Mouse (Mus musculus): ENCODE results near the gene Usb1.
A peak's percentile ranks its signal among the peaks of the same experiment; 100 is the strongest.

Gene Usb1

DNA sequence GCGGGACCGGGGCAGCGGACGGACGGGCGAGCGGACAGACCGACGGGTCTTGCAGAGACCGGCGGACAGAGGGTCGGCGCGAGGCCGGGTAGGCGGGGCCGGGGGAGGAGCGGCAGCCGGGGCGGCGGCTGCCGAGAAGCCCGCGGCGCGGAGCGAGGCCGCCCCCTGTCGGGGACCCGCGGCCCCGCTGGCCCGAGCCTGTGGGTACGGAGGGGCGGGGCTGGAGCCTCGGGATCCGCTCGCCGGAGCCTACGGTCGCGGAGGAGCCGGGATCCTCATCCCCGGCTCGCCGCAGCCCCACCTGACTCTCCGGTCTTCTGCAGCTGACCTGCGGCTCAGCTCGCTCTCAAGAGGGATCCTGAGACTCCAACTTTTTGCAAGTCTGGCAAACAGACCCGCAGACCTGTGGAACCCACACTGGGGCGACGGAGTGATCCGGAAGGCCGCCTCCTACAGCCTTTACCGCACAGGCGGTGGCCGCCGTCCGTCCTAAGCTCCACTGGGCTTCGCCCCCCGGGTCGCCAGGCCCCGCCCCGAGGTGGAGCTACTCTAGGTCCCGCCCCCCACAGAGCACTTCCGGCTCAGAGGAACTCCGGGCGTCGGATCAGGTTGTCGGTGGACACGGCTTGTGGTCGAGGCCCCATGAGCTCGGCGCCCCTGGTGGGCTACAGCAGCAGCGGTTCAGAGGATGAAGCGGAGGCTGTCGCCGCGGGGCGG is at the start of gene Usb1, which contains the start of gene Zfp319:
Gene Usb1, plus strand, starts transcription at position 565 of the 717 bp plus-strand sequence.
Gene Zfp319, minus strand, starts transcription at position 231 of the 717 bp plus-strand sequence.
- DNase-seq (ENCODE audit: low read depth, low spot score), result peak; percentile 94

DNA sequence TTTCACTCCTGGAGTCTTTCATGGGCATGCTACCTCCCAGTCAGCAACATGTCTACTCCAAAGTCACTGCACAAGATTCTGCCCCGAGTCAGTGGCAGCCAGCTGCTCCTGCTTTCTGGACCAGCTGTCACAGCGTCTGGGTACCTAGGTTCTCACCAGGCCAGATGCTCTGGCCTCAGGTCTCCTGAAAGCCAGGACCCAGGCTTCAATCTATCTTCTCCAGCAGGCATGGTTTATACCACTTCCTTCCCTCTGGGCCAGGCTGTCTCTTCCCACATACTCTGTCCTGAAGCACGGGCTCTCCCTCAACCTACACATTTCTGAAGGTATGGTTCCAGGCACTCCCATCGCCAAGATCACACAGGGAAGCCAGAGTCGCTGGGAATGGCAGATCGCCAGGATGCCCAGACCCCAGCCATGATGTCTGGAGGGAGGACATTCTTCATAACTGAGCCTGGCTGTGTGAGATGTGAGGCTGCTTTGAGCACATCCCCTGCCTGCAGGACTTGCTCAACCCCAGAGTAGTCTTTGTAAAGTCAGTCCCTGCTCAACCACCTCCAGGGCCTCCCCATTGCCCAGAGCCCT is 42.9 kb upstream of the Usb1 start:
- no peak for DNase-seq (ENCODE audit: low read depth, low spot score)

DNA sequence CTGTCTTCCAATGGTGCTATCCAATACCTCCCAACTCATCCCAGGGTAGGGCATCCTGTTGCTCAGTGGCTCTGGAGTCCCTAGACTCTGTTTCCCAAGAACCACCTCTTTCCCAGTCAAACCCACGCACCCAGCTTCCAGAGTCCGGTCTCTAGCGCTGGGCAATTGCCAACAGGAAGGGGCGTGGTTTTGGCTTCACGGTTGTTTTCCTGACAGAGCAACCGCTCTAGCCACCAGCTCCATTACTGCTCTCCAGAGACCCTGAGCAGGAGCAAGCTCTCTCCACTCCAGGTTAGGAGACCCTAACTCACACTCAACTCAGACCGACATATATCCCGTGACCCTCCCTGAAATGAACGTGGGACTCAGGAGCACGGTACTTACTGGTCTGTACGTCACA is 38.9 kb upstream of the Usb1 start:
- DNase-seq (ENCODE audit: low read depth, low spot score), result no peak

DNA sequence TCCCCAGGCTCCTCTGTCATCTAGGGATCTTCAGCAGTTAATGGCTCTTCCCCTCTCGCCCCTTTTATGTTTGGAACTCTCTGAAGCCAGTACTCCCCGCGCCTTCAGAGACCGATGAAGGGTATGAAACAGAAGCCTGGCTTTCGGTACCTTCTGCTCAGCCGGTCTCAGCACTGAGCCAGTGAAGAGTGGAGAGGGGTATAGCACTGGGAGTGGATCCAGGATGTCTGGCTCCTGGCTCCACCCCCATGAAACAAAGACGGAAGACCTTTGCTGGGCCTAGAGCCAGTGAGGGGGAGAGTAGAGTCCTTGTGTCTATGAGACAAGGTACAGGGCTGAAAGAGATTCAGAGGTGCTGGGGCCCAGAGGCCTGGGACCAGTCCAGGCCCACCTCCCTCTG is 38.2 kb upstream of the Usb1 start:
- DNase-seq (ENCODE audit: low read depth, low spot score), result no peak

DNA sequence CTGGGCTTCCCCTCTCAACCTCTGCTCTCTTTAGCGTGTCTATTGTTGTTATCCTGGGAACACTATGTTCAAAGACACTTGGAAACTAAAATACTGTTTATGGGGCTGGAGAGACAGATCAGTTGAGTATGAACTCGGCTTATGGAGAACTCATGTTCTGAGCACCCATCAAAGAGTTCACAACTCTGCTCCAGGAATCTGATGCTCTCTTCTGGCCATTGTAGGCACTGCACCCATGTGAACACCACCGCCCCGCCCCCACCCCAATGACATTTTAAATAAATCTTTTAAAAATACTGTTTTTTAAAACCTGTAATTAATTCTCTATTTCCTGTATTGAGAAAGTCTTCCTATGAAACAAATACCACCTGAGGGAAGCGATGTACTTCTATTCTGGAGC is 29.7 kb upstream of the Usb1 start:
- DNase-seq (ENCODE audit: low read depth, low spot score), result peak; percentile 38

DNA sequence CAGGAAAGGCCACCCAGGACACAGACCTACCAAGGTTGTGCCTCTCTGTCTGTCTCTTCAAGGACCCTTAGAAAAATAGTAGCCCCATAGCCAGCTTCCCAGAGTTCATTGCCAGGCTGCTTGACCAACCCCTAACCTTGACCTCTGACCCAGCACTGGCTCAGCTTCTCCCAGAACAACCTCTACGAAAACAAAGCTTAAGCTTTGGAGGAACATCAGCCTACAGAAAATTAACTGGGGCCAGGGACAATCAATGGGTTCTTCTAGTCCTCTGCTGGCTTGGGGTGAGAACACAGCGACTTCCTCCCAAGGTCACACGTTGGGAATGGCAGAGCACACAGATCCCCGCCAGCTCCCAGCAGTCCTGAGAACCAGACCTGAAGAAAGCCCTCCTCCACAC is 26.6 kb upstream of the Usb1 start:
- no peak for DNase-seq (ENCODE audit: low read depth, low spot score)

DNA sequence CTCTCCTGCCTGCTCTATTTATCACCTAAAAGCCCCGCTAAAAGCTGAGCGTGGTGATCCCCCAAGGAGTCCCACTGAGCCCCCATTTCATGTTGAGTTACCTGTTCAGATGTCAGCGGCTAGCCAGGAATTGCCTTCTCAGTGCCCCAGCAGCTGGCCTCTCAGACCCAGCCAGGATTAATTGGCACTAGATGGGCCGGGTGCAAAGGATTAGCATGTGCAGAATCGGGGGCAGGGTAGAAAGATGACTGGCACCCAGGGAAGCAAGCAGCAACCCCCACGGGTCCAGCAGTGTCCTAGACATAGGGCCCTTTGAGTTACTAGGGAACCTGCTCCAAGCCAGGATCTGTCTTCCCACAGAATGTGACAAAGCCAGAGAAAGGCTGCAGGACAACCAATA is 25.7 kb upstream of the Usb1 start, which contains the start of gene Cngb1:
Gene Cngb1, minus strand, starts transcription at position 155 of the 400 bp plus-strand sequence.
- DNase-seq (ENCODE audit: low read depth, low spot score), result no peak

DNA sequence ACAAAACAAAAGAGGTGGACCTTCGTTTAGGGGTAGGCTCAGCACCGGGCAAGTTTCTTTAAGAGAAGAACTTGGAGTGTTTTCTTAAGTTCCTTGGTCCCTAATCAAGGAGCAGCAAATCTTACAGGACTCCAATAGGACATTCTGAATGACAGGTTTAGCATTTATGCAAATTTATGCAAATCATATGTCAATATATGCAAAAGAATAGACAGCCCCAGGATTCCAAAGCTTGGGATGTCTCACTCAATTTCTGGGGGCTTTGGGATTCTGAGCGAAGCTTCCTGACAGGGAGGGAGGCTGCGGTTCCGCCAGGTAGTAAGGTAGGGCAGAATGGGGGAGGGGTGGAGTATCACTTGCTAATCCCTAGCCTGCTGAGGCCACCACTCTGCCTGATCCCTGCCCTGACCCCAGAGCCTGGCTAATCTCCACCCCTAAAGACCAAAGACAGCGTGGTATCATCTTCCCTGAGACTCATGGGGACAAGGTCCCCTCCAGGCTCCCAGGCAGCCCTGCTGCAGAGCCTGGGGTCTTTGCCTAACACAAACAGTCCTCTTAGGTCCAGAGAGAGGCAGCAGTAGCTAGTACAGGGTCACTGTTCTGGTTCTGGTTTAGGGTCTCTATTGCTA is 21.6 kb upstream of the Usb1 start, which contains the start of gene Tepp:
Gene Tepp, plus strand, starts transcription at position 225 of the 629 bp plus-strand sequence.
- DNase-seq (ENCODE audit: low read depth, low spot score), result no peak

DNA sequence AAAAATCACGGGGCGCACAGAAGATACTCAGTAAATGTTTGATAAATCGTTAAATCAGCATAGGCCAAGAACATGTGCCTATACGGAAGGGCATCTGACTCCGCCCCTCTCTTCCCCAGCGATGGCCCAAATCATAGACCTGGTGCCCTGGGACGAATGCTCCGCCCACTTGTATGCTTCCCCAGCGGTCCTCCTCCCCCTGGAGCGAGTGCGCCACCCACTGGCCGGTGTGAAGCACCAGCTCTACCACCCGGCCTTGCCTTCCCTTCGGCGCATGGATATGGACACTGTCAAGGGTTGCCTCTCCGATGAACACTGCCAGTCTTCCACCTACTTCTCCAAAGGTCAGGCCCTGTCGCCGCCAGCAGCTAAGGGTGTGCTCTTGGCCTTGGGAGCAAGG is 19.2 kb upstream of the Usb1 start:
- DNase-seq (ENCODE audit: low read depth, low spot score), result no peak

DNA sequence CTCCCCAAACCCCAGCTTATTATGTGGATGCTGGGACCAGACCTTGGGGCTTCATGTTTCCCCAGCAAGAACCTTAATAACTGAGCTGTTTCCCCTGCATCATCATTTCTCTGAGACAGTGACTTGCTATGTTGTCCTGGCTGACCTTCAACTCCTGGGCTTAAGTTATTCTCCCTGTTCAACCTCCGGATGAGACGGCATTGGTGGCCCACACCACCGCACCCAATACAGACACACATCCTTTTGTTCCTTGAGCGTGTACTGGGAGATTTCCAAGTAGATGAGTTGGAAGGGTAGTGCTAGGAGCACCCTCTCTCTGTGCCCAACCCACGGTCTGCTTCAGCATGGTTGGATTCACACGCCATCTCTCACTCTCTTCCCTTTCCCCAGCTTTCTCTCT is 18.2 kb upstream of the Usb1 start:
- DNase-seq (ENCODE audit: low read depth, low spot score), result no peak

DNA sequence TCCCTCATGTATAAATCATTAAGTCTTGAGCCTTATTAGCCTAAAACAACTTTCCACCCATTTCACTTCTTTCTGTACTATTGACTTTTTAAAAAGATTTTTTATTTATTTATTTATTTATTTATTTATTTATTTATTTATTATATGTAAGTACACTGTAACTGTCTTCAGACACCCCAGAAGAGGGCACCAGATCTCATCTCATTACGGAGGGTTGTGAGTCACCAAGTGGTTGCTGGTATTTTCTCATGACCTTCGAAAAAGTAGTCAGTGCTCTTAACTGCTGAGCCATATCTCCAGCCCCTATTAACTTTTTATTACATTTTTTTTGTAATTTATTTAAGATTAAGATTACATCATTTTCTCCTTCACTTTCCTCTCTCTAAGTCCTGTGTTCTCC is 17.4 kb upstream of the Usb1 start:
- no peak for DNase-seq (ENCODE audit: low read depth, low spot score)

DNA sequence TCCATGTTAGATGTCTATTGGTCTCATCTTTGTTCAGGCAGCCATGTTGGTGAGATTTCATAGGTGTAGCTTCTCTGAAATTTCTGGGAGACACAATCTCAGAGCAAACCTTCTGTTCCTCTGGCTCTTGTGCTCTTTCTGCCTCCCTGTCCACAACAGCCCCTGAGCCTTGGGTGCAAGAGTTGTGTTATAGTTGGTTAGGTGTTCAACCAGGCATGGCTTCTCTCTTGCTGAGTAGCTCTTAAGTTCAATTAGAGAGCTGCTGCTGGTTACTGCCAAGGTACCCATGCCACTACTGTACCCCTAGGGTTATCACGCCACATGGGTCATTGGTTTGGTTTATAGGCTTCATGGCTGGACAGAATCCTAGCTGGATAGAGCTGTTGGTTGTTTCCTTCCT is 16.7 kb upstream of the Usb1 start:
- no peak for DNase-seq (ENCODE audit: low read depth, low spot score)

DNA sequence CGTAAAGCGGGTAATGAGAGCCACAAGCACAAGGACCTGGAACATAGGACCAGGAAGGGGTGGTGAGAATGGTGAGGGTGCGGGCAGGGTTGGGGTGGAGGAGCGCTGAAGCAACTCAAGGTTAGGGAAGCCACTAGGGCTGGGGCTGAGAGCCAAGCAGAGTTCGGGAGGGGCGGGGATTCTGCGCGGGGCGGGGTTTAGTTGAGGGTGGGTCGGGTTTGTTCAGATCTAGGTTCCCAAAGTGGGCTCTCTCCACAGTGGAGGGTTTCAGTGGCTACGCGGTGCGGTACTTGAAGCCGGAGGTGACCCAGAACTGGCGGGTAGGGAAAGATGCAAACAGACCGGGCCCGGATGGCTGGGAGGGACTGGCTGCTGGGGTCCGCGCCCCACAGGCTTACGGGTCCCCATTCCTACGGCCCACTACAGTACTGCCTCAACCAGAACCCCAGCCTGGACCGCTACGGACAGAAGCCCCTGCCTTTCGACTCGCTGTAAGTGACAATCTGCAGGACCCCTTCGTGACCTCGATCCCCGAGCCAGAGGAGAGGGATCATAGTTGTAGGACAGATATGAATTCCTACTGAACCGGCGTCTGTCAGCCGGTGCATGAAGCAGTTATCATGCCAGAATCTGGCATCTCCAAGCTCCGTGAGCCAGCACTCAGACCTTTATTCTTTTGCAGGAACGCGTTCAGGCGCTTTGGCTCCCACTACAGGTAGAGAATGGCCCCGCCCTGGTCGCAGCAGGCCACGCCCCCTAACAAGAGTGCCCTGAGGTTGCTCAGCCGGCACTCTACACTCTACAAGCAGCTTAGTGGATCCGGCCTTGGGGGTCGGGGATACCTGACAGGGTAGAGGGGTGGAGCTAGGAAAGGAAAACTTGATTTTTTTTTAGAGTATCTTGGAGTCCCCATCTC is 11.6 kb upstream of the Usb1 start:
- peak; percentile 53 for DNase-seq (ENCODE audit: low read depth, low spot score)

DNA sequence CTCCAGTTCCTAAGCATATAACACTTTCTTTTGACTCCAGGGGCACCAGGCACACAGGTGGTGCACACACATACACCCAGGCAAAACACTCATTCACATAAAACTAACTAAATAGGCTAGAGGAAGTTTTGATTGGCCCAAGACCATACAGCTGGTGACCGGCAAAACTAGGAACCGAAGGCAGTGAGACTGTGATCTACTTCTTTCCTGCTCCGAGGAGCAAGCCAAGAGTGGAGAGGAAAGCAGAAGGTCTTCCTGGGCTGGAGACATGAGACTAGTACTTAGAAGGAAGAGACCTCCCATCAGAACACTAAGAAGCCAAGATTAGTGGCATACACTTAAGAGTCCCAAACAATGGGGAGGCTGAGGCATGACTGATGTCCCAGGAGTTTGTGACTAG is 8.9 kb upstream of the Usb1 start:
- DNase-seq (ENCODE audit: low read depth, low spot score), result no peak

DNA sequence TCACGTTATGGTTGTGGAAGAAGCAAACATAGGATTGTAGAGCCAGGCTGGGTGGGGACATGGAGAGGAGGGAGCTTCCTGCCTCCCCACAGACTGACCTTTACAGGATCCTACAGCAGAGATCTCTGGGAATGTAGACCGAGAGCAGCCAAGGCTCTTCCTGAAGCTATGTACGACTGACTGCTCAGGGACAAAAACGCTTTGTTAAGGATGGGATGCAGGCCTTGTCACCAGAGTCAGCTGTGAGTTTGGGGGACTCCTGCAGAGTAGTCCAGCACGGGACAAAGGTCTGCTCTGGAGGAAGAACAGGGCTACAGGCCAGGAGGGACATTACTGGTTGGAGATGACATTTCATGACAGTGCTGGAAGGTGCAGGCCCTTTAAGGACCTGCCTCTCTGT is 7.4 kb upstream of the Usb1 start:
- no peak for DNase-seq (ENCODE audit: low read depth, low spot score)

DNA sequence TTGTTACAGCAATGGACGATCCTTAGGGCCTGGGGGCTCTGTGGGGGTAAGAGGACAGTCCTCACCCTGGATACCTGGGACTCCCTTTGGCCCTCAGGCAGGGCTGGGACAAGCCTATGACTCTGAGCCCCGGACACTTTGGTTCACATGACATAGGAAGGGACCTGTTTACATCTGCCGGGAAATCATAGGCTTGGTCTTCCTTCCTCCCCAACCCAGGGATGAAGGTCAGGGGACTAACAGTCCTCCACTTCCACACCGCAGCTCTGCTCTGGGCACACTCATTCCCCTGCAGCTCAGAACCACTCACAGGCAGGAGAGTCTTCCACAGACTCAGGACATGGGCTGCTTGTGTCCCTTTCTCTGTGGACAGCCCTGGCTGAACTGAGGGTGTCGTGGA is 5.3 kb upstream of the Usb1 start:
- no peak for DNase-seq (ENCODE audit: low read depth, low spot score)

DNA sequence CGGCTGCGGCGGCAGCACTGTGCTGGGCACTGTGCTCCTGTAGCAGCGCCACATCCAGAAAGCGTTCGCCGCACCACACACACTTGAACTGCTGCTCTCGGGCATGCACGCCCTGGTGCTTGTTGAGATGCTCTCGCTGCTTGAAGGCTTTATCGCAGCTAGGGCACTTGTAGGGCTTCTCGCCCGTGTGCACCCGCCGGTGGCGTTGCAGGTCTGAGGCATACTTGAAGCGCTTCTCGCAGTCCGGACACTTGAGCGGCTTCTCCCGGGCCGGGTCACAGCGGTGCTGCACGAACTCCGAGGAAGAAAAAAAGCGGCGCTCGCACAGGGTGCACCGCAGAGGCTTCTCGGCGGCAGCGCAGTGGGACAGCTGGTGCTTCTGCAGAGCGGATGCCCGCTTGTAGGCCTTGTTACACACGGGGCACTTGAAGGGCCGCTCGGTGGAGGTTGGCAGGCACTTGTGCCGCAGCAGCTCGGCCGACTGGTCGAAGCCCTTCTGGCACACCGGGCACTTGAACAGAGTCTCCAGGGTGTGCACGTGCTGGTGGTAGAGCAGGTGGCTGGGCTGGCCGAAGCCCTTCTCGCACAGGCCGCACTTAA is 4.1 kb upstream of the Usb1 start:
- no peak for DNase-seq (ENCODE audit: low read depth, low spot score)

DNA sequence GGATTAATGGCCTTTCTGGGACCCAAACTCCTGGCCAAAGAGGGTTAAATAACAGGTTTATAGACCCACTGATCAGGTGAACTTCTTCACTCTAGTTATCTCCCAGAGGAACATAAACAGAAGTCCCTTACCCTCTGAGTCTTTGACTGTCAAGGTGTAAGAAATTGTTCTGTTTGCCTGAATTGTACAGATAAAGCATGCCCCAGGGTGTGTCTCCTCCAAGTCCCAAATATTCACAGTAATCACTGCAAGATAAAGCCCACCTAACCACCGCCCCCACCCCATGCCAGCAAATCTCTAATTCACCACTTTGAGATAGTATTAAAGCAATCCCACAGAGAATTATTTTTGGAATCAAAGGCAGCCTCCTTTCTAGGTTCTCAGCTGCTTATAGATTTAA is 1.7 kb upstream of the Usb1 start:
- DNase-seq (ENCODE audit: low read depth, low spot score), result no peak

DNA sequence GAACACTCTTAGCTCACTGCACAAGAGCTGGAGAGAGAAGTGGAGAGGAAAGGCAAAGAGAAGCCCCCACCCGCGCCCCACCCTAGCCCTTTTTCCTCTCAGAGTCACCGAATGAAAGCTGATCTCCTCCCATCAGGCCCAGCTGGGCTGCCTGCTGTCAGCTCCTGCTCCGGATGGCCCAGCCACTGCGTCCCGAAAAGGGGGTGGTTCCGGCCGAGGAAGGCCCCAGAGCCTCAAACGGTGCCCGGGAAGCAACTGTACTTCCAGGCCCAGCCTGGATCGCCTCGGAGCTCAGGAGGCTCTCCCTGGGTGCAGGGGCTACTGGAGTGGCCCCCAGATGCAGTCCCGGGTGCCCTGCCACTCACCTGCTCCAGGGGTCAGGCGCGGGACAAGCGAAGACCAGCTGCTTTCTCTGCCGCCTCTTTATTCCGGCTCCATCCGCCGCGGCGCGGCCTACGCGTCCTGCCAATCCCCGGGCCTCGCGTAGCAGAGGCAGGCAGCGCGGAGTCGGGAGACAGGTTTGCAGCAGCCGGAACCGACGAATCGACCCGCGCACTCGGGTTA is 846 bp upstream of the Usb1 start:
- peak; percentile 72 for DNase-seq (ENCODE audit: low read depth, low spot score)

DNA sequence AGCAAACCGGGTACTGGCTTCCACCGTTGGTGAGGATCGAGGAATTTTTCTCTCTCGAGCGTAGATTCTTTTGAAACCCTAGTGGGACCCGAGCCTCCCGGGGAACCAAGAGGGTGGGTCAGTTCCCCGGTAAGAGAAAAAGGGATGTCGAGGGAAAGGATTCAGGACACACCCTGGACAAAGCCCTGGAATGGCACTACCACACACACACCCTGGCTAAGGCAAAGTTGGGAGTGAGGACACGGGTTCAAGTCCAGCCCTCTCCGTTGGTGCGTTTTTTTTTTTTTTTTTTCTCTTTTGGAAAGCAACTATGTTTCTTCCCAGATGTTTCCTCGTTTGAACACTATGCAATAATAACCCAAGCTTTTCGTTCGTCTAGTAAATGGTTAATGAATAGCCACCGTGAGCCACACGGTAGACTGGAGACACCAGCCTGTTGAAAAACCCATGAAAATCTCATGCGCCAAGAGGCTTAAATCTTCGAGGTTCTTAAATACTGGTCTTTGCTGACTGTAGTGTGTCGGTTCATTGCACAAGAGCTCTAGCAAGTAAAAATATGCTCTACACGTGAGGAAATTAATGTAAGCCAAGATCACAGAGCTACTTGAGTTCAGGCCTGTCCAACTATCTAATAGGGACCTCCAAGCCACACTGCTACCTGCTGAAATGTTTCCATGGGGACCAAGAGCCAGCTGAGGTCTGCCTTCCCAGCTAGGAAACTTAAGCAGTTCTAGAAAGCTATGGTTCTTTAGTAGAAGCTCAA is 534 bp downstream of the Usb1 start:
- DNase-seq (ENCODE audit: low read depth, low spot score), result no peak
